Mouse (Mus musculus): ENCODE results near the gene Snf8.

Gene Snf8

DNA sequence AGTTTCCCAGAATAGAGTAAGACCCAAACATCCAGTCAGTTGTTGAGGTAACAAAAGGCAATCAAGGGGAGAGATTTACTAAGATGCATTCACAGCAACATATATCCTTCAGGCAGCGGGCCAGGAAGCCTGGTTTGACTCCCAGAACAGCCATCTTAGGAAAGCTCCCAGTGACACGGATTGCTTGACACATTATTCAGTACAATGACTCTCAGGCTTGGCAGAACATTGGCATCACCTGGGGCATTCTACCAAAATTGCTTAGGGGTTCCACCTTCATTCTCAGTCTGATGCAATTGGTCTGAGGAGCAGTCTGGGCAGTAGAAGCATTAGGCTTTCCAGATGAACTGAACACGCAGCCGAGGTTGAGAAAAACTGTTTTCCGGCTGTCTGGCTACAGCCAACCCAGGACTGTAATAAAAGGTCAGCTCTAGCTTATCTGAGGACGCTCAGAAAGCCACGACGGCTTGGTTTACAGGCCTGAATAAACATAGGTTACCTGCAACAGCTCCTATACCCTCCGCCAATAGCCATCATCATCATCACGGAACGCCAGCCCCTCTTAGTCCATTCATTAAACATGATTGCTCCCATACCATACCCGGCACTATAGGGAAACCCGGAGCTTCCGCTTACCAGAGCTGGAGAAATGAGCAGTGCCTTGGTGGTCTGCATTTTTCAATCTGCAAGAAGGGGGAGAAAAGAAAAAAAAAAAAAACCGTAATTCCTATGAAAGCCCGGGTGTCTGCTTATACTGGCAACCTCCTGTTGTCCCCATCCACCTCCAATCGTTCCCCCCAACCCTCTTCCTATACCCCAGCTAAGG is 39.9 kb downstream of the Snf8 start:
- DNase-seq (ENCODE audit: low spot score in 2 of 2), result no peak

DNA sequence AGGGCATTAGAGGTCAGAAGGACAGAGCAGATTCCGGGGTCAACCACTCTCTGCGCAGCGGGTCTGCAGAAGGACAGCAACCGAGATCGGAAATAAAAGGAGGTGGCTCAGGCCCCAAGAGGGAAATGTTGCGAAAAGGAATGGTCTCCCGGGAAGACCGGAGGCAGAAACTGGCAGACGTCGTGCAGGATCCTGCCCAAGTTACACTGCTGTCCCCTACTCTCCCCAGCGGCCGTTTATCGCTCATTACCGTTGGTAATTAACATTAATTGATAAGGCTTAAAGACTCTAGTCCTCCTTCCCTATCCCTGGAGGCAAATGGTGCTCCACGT is 40.5 kb downstream of the Snf8 start:
- DNase-seq (ENCODE audit: low spot score in 2 of 2), result no peak

DNA sequence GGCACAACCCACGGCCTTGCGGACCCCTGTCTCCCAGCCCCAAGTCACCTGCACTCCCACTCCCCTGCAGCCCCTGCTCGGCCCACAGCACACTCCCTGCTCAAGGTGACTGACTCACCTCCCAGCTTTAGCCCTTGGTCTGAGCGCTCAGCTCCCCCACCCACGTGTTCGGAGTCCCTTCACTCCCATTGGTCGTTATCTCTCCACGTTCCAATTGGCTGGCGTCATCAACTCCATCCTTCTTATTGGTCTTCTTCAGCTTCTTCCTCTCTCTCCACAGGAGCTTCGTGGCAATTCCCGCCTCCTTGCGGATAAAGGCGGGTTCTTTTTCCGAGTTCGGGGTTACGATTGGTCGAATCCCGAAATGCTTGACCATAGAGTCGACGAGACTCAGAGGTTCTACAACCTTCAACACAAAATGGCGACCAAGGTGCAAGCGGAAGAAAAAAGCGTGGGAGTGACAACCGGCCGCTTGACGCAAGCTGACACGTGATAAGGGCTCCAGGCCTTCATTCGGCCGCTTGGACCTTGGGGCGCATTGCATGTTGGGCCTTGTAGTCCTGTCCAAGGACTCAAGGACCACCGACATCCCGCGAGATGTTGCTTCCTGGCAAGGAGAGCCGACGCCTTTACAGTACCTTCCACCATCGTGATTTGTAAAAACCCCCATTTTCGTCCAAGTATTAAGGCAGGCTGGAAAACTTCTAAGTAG is 41.0 kb downstream of the Snf8 start, which contains the start of gene Atp5g1:
Gene Atp5g1, minus strand, starts transcription at position 162 of the 712 bp plus-strand sequence.
- peak; percentile 86 to 98 for DNase-seq (ENCODE audit: low spot score in 2 of 2)

DNA sequence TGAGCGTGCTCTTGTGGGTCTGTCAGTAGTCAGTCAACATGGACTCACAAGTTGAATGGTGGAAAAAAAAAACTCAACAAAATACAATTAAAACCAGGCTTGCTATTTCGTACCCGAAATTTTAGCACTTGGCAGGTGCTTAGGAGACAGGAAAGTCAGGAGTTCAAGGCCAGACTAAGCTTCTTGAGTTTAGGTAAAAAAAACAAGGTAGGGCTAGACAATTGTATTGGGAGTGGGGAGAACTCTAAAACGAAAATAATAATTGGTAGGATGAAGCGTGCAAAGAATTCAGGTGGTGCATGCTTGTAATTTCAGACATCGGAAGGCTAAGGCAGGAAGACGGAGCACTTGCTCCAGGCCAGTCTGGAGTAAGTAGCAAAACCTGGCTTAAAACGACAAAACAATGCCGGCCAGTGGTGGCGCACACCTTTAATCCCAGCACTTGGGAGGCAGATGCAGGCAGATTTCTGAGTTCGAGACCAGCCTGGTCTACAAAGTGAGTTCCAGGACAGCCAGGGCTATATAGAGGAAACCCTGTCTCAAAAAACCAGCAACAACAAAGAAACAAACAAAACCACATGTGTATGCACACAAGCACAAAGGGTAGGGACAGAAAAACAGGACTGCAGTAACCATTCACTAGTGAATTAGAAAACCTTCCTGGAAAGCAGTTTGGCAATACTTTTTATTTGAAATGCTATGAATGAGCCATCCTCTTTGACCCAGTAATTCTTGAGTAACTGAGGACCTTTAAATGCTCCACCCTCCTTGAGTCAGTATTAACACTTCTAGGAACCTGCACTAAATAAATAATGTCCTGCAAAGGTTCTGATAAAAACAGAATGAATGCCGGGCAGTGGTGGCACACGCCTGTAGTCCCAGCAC is 41.8 kb downstream of the Snf8 start:
- no peak for DNase-seq (ENCODE audit: low spot score in 2 of 2)

DNA sequence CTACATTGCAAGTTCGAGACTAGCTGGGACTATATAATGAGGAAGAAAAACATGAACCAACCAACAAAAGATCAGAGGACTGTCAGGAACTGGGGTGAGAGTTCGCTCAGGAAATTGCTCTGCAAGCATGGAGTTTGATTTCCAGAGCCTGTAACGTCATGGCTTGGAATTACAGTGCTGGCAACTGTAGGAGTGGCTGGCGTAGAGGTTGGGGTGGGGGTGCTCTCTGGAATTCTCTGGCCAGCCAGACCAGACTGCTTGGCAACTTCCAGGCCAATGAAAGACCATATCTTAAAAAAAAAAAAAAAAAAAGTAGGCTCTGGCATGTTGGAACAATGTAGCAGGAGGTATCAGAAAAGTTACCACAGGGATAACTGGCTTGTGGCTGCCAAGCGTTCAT is 46.1 kb downstream of the Snf8 start:
- no peak for DNase-seq (ENCODE audit: low spot score in 2 of 2)

DNA sequence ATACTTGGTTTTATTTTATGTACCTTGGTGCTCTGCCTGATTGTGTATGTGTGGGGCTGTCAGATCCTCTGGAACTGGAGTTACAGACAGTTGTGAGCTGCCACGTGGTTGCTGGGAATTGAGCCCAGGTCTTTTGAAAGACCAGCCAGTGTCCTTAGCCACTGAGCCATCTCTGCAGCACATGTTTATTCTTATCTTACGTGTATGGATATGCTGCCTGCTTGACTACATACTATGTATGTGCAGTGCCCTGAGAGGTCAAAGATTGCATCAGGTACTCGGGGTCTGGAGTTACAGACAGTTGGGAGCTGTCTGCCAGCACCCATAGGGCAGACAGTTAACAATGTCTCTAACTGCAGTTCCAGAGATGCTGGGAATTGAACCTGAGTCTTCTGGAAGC is 48.0 kb downstream of the Snf8 start:
- DNase-seq (ENCODE audit: low spot score in 2 of 2), result no peak

DNA sequence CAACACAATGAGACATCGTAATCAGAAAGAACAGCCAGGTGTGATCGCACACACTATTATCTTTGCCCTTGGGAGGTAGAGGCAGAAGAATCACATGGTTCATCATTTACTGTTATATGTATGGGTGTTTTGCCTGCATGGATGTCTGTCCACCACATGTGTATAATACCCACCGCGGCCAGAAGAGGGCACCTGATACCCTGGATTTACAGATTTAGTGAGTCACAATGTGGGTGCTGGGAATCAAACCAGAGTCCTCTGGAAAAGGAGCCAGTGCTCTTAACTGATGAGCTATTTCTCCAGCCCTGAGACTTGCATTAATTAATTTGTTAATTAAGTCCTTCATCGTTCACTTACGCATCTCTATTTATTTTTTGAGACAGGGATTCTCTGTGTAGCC is 53.3 kb downstream of the Snf8 start:
- DNase-seq (ENCODE audit: low spot score in 2 of 2), result no peak

DNA sequence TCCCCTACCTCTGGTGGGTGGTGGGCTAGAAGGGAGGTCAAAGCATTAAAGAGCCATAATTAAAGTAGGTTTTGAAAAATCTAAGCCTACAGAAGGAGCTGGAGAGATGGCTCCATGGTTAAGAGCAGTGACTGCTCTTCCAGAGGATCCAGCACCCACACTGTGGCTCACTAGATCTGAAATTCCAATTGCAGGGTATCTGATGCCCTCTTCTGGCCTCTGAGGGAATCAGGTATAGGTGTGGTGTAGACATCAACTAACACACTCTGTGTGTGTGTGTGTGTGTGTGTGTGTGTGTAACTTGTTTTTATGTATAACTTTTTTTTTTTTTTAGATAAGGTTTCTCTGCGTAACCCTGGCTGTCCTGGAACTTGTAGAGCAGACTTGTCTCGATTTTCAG is 56.4 kb downstream of the Snf8 start:
- DNase-seq (ENCODE audit: low spot score in 2 of 2), result no peak

DNA sequence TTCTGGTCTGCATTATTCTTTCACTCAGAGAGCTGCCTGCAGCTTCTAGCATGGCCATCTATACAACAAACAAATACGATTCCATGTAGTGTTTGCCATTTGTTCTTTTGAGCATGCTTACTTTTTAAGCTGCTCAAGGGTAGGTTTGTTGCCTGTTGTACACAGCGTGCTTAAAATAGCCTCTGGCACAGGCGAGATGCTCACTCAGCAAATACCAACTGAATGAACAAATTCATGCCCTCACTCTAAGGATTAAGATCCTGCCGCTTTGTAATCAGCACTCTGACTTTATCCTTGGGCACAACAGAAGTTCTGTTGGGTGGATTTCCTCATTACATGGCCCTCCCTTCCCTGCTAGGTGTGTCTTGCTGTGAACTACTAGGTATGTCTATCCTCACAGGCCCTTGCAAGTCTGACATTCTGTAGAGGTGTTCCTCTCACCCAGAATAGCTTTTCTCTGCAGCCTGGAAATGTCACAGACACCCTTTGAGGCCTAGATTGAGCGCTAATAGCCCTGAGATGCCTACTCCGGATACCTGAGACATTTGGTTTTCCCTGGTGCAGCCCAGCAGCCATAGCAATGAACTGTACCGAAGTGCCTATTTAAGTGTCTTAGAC is 58.1 kb downstream of the Snf8 start:
- no peak for DNase-seq (ENCODE audit: low spot score in 2 of 2)

DNA sequence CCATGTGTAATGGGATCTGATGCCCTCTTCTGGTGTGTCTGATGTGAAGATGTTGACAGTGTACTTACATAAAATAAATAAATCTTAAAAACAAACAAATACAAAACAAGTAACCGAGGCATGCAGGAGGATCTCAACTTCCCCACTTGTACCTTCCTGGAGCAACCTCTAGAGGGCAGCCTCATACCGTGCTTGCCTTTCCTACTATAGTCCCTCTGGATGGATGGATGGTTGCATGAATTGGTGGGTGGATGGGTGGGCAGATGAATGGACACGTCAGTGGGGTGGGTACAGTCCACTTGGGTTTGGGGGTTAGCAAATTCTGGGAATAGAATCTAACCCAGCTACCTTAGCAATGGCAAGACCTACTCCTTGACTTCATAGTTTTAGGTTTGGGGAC is 58.7 kb downstream of the Snf8 start:
- peak in 1 of 2 experiments; percentile 23 for DNase-seq (ENCODE audit: low spot score in 2 of 2)

Data from urinary bladder, adult 18-20 months (tissue).